Mouse (Mus musculus): ENCODE results near the gene Dgkd.

Gene Dgkd

GRCm38 (mm10) chr1:87848237-87848996 lies 4.7 kb upstream of the Dgkd start:
- no peak for DNase-seq (ENCODE audit: extremely low spot score, low read depth, low spot score)

- DNase-seq (ENCODE audit: extremely low spot score, low read depth, low spot score) = no peak
These were observed 3.8 kb upstream of the Dgkd start for GRCm38 (mm10) chr1:87849278-87849677.

- no peak for DNase-seq (ENCODE audit: extremely low spot score, low read depth, low spot score)
These were observed 1.7 kb upstream of the Dgkd start for GRCm38 (mm10) chr1:87851344-87851743.

DNA sequence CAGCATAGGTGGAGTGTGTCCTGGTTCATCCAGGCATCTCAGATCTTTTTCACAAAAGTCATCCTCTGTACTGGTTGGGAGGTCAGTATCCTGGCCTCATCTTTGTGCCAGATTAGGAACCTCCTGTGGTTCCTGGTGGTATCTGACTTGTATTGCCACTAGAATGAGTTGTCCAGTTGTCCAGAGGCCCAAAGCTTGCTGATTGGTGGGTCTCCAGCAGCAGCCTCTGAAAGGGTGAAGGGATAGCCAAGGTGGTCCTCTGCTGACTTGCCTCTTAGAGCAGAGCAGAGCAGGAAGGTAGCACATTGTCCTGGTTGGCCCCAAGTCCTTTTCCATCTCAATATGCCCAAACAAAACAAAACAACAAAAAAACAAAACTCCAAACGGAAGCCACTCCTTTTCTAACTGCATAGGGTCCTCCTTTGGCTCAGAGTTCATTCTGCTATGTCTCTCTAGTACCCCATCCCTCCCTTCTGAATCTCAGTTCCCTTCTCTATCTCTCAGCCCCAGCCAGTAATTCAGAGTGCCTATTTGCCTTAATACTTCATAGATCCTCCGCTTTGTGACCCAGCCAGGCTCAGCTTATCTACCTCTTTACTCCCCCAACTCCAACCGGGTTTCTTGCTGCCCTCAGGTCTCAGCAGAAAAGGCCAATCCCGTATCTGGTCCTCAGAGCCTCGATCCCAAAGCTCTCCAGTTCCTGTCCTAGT lies 851 bp upstream of the Dgkd start:
- no peak for DNase-seq (ENCODE audit: extremely low spot score, low read depth, low spot score)

GRCm38 (mm10) chr1:87853601-87854361 lies 694 bp downstream of the Dgkd start:
- no peak for DNase-seq (ENCODE audit: extremely low spot score, low read depth, low spot score)

DNA sequence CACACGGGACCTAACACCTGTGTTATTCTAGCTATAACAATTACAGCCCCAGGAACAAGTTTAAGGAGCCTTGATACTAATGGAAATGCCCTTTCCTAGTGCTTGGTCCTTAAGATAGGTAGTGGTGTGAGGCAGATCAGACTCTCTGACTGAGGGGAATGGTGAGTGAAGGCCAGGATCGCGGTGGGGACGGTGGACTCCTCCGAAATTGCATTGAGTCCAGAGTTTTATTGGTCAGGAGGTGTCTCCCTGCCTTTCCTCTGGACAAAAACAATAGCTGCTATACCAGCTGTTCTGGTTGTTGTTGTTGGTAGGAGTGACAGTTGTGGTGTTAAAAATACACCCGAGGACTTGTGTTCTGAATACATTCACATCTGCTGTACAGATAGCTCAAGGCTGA lies 1.3 kb downstream of the Dgkd start:
- DNase-seq (ENCODE audit: extremely low spot score, low read depth, low spot score) = no peak

DNA sequence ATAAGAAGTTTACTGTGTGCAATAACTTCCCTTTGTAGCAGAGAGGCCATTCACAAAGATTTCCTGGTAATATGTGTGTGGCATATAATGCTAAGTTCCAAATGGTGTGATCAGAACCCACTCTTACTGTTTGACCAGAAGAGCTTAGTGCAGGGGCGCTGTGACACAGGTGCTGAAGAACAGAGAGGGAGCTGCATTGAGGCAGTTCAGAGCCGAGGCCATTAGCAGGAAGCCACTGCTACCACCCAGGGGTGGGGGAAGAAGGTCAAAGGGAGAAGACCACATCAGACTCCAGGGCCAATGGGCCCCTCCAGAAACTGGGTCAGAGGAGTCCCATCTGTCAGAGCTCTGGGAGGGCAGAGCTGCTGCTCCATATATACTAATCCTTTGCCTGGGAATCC lies 1.8 kb downstream of the Dgkd start:
- no peak for DNase-seq (ENCODE audit: extremely low spot score, low read depth, low spot score)

- no peak for DNase-seq (ENCODE audit: extremely low spot score, low read depth, low spot score)
These were observed 2.4 kb downstream of the Dgkd start for GRCm38 (mm10) chr1:87855522-87855921.

GRCm38 (mm10) chr1:87856823-87857222 lies 3.7 kb downstream of the Dgkd start:
- no peak for DNase-seq (ENCODE audit: extremely low spot score, low read depth, low spot score)

GRCm38 (mm10) chr1:87858031-87858430 lies 4.9 kb downstream of the Dgkd start:
- no peak for DNase-seq (ENCODE audit: extremely low spot score, low read depth, low spot score)

- no peak for DNase-seq (ENCODE audit: extremely low spot score, low read depth, low spot score)
These were observed 5.4 kb downstream of the Dgkd start for GRCm38 (mm10) chr1:87858529-87858928.

- no peak for DNase-seq (ENCODE audit: extremely low spot score, low read depth, low spot score)
These were observed 10.5 kb downstream of the Dgkd start for GRCm38 (mm10) chr1:87863602-87864001.

DNA sequence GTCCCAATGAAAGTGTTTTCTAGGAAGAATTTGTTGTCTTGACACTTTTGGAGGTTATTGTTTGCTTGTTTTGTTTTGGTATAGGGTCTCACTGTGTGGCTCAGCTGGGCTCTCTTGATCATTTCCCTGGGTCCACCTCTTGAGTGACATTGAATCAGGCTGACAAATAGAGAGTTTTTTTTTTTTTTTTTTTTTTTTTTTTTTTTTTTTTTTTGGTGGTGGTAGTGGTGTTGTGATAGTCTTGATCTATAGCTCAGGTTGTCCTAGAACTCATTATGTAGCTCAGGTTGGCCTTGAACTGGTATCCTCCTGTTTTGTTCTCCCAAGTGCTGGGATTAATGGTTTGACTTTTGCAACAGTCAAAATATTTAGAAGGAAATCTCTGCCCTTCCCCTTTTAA lies 11.8 kb downstream of the Dgkd start:
- no peak for DNase-seq (ENCODE audit: extremely low spot score, low read depth, low spot score)

GRCm38 (mm10) chr1:87866672-87867071 lies 13.6 kb downstream of the Dgkd start:
- DNase-seq (ENCODE audit: extremely low spot score, low read depth, low spot score) = no peak

DNA sequence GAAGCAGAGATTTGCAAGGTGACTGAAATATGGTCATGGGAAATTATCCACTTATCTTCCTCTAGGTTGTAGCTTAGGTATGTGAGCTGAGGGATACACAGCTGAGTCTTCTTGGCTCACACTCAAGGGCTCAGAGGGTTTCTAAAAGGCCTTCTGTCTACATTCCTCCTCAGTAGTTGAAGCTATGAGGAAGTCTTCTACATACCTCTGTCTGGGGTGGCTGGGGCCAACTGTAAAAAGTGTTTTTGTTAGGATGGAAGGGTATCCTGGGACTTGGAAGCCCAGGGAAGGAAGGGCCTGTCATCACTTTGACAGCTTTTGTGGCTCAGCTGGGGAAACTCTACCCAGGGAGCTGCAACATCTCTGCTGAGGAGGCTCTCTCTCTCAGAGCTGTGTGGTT lies 18.5 kb downstream of the Dgkd start:
- DNase-seq (ENCODE audit: extremely low spot score, low read depth, low spot score) = no peak

DNA sequence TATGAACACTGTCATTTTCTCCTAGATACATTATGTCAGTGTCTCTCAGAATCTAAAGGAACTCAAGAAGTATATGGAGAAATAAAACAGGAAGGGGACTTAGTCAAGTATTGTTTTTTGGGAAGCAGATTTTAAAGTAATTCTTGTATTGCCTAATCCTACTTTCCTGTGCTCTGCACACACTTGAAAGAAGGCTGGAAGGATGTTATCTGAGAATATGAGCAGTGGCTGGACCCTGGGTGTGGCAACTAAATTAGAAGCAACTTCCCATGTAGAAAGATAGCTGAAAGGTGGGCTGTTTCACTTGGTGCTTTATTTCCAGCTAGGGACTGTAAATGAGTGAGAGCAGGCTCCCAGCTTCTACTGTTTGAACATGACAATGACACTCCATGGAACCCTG lies 20.0 kb downstream of the Dgkd start:
- no peak for DNase-seq (ENCODE audit: extremely low spot score, low read depth, low spot score)

GRCm38 (mm10) chr1:87876065-87876464 lies 23.0 kb downstream of the Dgkd start:
- DNase-seq (ENCODE audit: extremely low spot score, low read depth, low spot score) = no peak

DNA sequence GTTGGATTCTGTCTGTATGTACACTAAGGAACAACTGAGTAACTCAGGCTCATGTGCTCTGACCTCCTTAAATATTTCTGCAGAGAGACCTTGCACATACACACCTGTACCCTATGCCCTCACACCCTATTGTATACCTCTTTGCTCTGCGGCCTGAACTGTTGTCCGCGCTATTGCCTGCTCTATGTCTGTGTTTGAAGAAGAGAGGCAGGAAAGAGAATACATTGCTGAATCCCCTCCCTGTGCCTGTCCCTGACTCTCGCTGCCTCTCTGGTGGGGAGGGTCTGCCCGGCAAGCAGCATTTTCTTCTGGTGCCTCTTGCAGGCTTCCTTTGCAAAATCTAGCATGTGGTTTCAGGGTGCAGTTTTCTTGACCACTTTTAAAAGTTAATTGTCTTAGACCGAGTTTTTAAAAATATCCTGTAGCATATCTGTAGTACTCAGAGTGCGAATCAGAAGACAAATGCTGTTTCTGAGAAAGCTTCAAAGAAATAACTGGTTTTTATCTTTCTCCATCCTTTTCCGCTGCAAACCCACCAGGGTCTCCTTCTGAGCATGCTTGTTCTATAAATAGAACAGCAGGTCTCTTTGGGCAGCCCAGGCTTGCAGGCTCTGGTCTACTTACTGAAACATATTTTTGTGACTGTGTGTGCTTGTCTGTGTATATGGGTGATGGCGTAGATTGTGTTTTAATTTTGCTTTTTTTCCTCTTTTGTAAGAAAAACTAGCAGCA lies 24.6 kb downstream of the Dgkd start:
- no peak for DNase-seq (ENCODE audit: extremely low spot score, low read depth, low spot score)

DNA sequence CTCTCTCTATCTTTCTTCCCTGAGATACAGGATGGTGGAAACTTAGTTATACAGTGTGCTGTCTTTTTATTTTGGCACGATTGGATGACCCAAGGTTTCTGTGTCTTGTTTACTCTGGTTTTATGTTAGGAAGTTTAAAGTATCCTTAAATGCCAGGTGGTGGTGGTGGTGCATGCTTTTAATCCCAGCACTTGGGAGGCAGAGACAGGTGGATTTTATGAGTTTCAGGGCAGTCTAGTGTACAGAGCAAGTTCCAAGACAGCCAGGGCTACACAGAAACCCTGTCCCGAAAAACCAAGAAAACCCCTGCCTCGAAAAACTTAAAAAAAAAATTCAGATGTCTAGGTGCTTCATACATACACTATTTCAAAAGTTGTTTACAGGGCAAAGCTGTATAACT lies 25.9 kb downstream of the Dgkd start:
- DNase-seq (ENCODE audit: extremely low spot score, low read depth, low spot score) = no peak

DNA sequence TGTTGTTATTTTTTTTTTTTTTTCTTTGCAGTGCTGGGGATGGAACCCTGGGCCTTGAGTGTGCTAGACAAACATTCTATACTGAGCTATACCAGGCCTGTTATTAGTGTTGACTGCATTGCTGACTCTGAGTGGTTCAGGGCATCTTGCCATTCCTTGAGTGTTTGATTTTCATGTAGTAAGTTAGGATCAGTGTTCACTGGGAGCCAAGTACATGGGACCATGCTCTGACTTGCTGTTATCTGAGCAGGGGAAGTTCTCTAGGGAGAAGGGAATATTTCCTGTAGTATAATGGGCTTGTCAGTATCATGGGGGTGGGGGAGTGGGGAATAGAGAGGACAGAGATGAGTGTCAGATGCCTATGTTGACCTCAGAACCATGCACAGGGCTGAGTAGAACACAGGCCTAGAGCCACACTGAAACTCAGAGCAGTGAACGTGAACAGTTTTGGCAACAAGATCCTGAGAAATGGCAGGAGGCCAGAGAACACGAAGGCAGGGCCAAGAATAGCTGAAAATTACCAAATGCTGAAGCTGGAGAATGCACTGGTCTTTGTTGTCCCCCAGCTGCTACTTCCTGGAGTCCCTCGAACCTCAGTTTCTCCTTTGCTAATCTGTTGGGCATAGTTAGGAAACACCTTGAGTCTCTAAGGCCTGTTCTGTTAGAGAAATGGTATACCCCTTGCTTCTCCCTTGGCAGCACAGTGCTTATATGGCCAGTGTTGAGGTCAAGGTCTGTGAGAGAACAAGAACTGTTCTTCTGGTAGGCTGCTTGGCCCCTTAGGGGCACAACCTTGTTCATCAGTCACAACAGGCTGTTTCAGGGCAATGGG lies 26.6 kb downstream of the Dgkd start:
- no peak for DNase-seq (ENCODE audit: extremely low spot score, low read depth, low spot score)

DNA sequence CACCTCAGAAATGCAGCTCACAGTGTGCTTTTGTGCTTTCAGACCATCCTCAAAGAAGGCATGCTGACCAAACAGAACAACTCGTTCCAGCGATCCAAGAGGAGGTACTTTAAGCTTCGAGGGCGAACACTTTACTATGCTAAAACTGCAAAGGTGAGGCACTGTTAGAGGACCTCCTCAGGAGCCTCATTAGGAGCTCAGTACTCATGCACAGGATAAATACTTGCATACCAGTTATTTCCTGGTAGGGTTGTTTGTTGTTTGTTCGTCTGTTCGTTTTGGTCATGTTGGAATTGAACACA lies 27.2 kb downstream of the Dgkd start:
- no peak for DNase-seq (ENCODE audit: extremely low spot score, low read depth, low spot score)
